ENCODE assay signal across 20 mouse cellular contexts in genomic region chr15:99163512-99164365, GRCm38 (mm10). TPM values are rescaled to one million over a fixed set of nuclear protein-coding genes. Genes with fewer than 3 reads are reported as not detected.
DNase-seq lines count a peak whose midpoint lies in the region; ATAC-seq and TF ChIP-seq lines count a peak whose summit lies in the region.
"Had no signal": no experiment of that assay in that cellular context is flagged by ENCODE, and none has a peak within 500 bp of the region (broad histone marks: within the 10 kb centered on the region; RNA-seq: fewer than 3 reads in every experiment).

No protein-coding gene starts in this region.

- H3K9me3 ChIP-seq in heart, embryonic 11.5 days (replicated peaks; ENCODE audit: control insufficient read depth, low read length): no peaks in the 10 kb centered on the region
- H3K9me3 ChIP-seq in kidney, postnatal 0 days (replicated peaks; ENCODE audit: low read length): no peaks in the 10 kb centered on the region
- no peaks in the 10 kb centered on the region for H3K9me3 ChIP-seq in forebrain, embryonic 13.5 days (replicated peaks)
- H3K9me3 ChIP-seq: hindbrain, embryonic 13.5 days; limb, embryonic 13.5 days had no signal

- no peak for DNase-seq in heart, adult 2 months
- DNase-seq in kidney, postnatal 0 days (ENCODE audit: low spot score): peak; percentile 66
- no peak for DNase-seq in kidney, adult 18-20 months
- DNase-seq in NIH3T3 (ENCODE audit: low read depth): peak; percentile 18
- peak; percentile 8 for DNase-seq in heart, postnatal 4 days
- no peak for DNase-seq in adrenal gland, postnatal 10 days
- DNase-seq: B cell, adult 2 months; cerebellum, adult 9-10 months; gastrocnemius, postnatal 36 days; kidney, adult 2 months; midbrain, embryonic 14.5 days; retina, postnatal 1 day; right cerebral cortex, postnatal 4 days; thymus, postnatal 25 days had no signal

- no peak overlapping the region; the same call in 1 of the 2 replicates for H3K27ac ChIP-seq in heart, embryonic 11.5 days (ENCODE audit: low read depth, low read length)
- no peak overlapping the region for H3K27ac ChIP-seq in heart, adult 2 months
- peak overlapping the region; percentile 57; the same call in 1 of the 2 replicates for H3K27ac ChIP-seq in kidney, postnatal 0 days
- H3K27ac ChIP-seq in forebrain, embryonic 13.5 days: no peak overlapping the region
- H3K27ac ChIP-seq: hindbrain, embryonic 13.5 days; left cerebral cortex, adult 2 months; limb, embryonic 13.5 days had no signal

- H3K79me2 ChIP-seq in heart, adult 2 months (replicated peaks; ENCODE audit: control insufficient read depth, insufficient read depth, low read length): no peaks in the 10 kb centered on the region; the same call in 1 of the 2 replicates

- no peak overlapping the region for H3K9ac ChIP-seq in heart, embryonic 11.5 days (ENCODE audit: low read depth, low read length)
- no peak overlapping the region for H3K9ac ChIP-seq in heart, adult 2 months (ENCODE audit: low read depth, low read length)
- H3K9ac ChIP-seq in kidney, postnatal 0 days (ENCODE audit: low read depth, low read length): no peak overlapping the region
- no peak overlapping the region for H3K9ac ChIP-seq in forebrain, embryonic 13.5 days
- H3K9ac ChIP-seq: hindbrain, embryonic 13.5 days; limb, embryonic 13.5 days had no signal

- intact Hi-C loops in heart, adult 2 months (cut with DNase I): no loop called here

- H3K4me2 ChIP-seq in heart, embryonic 11.5 days: peak overlapping the region; percentile 34
- no peak overlapping the region for H3K4me2 ChIP-seq in kidney, postnatal 0 days (ENCODE audit: low read length)
- H3K4me2 ChIP-seq in forebrain, embryonic 13.5 days: no peak overlapping the region
- H3K4me2 ChIP-seq: hindbrain, embryonic 13.5 days; limb, embryonic 13.5 days had no signal

- TF ChIP-seq EP300 in heart, adult 2 months (IDR thresholded peaks at IDR 0.05; ENCODE audit: insufficient read depth, low read depth, low read length): no peak

- peaks cover 10% of the 10 kb centered on the region; the same call in 1 of the 2 replicates for H3K36me3 ChIP-seq in heart, embryonic 11.5 days (ENCODE audit: control insufficient read depth, insufficient read depth, low read length)
- no peaks in the 10 kb centered on the region for H3K36me3 ChIP-seq in heart, adult 2 months (ENCODE audit: control insufficient read depth, insufficient read depth, low read length)
- peaks cover 11% of the 10 kb centered on the region for H3K36me3 ChIP-seq in kidney, postnatal 0 days (ENCODE audit: insufficient read depth, low read length)
- H3K36me3 ChIP-seq in forebrain, embryonic 13.5 days (ENCODE audit: poor library complexity, severe bottlenecking): peaks cover 20% of the 10 kb centered on the region

- no peak for TF ChIP-seq POLR2A in heart, adult 2 months (IDR thresholded peaks at IDR 0.05; ENCODE audit: insufficient read depth, low read depth, low read length)

- 52% methylated on average over 12 of the region's 12 CpGs for WGBS in heart, embryonic 11.5 days (ENCODE audit: insufficient replicate concordance)
- 40% methylated on average over 12 of the region's 12 CpGs for WGBS in heart, adult 2 months
- 58% methylated on average over 12 of the region's 12 CpGs for WGBS in kidney, postnatal 0 days
- 87% methylated on average over 12 of the region's 12 CpGs for WGBS in forebrain, embryonic 13.5 days

- peaks cover 9% of the 10 kb centered on the region for H3K4me1 ChIP-seq in heart, embryonic 11.5 days (ENCODE audit: control insufficient read depth, insufficient read depth, low read length)
- peaks cover 2% of the 10 kb centered on the region for H3K4me1 ChIP-seq in heart, adult 2 months (ENCODE audit: control insufficient read depth, insufficient read depth, low read length)
- H3K4me1 ChIP-seq in kidney, postnatal 0 days (replicated peaks; ENCODE audit: insufficient read depth, low read length): no peaks in the 10 kb centered on the region
- no peaks in the 10 kb centered on the region for H3K4me1 ChIP-seq in forebrain, embryonic 13.5 days
- H3K4me1 ChIP-seq: hindbrain, embryonic 13.5 days; limb, embryonic 13.5 days had no signal

- no peak for TF ChIP-seq CTCF in heart, adult 2 months (IDR thresholded peaks at IDR 0.05)
- no peak for TF ChIP-seq CTCF in kidney, postnatal 0 days (IDR thresholded peaks at IDR 0.05; ENCODE audit: low read depth)

- ATAC-seq in heart, embryonic 11.5 days (replicated peaks; ENCODE audit: insufficient number of reproducible peaks, low FRiP score, low TSS enrichment): 0 out of 2 replicates have a peak, but pooled peaks have one; percentile 42
- 0 out of 2 replicates have a peak, but pooled peaks have one; percentile 21 for ATAC-seq in kidney, postnatal 0 days (replicated peaks; ENCODE audit: low FRiP score, low read depth)
- no peak for ATAC-seq in forebrain, embryonic 13.5 days
- ATAC-seq: forebrain, embryonic 14.5 days had no signal

- H3K27me3 ChIP-seq in heart, embryonic 11.5 days (ENCODE audit: control insufficient read depth, insufficient read depth, low read length): no peaks in the 10 kb centered on the region
- H3K27me3 ChIP-seq in heart, adult 2 months (ENCODE audit: control insufficient read depth, insufficient read depth, low read length): no peaks in the 10 kb centered on the region
- no peaks in the 10 kb centered on the region for H3K27me3 ChIP-seq in kidney, postnatal 0 days (ENCODE audit: insufficient read depth, low read length)
- no peaks in the 10 kb centered on the region for H3K27me3 ChIP-seq in forebrain, embryonic 13.5 days
- H3K27me3 ChIP-seq: hindbrain, embryonic 13.5 days; limb, embryonic 13.5 days had no signal

- no peak overlapping the region for H3K4me3 ChIP-seq in heart, embryonic 11.5 days (ENCODE audit: low read depth, low read length)
- H3K4me3 ChIP-seq in heart, adult 2 months: no peak overlapping the region
- no peak overlapping the region for H3K4me3 ChIP-seq in kidney, postnatal 0 days (replicated peaks; ENCODE audit: low read depth, low read length)
- no peak overlapping the region for H3K4me3 ChIP-seq in forebrain, embryonic 13.5 days
- H3K4me3 ChIP-seq: hindbrain, embryonic 13.5 days; left cerebral cortex, adult 2 months; limb, embryonic 13.5 days had no signal

RNA-seq across cellular contexts. Expression of gene Spats2, which starts 38.0 kb away (rescaled TPM):
- polyA plus RNA-seq in heart, embryonic 11.5 days (2014; fragmentation: Nextera tagmentation; extraction: Ambion mirVana): 43.5 and 45.2 TPM in 2 replicates
- 1 to 10 TPM; 6.6 to 6.7 TPM for total RNA-seq in heart, adult 2 months (2021)
- 5.3 and 6.7 TPM in 2 replicates for polyA plus RNA-seq in heart, adult 2 months (2012; rRNA removed)
- polyA plus RNA-seq in kidney, postnatal 0 days (2015; fragmentation: Nextera tagmentation; extraction: Ambion mirVana): 33.5 and 34.6 TPM in 2 replicates
- 10 to 100 TPM; 24.8 to 28.3 TPM for total RNA-seq in heart, postnatal 4 days (2021)
- 10 to 100 TPM; 19.2 to 21.5 TPM for total RNA-seq in adrenal gland, postnatal 10 days (2021)
- 44.6 and 46.2 TPM in 2 replicates for polyA plus RNA-seq in forebrain, embryonic 13.5 days (2015; fragmentation: Nextera tagmentation; extraction: Ambion mirVana)

Comparison
In these comparisons a context has a peak if more than half of its experiments do, and no peak if none do; other contexts are left out.
1. DNase-seq: peak in kidney, postnatal 0 days (single experiment), NIH3T3 (single experiment) and heart, postnatal 4 days (single experiment); none in heart, adult 2 months (0 of 2), kidney, adult 18-20 months (single experiment) and adrenal gland, postnatal 10 days (single experiment).